Mouse (Mus musculus) megakaryocyte, embryonic 14.5 days (primary cell): ENCODE measurements at regions not wholly inside any gene's neighbourhood (a gene's known extent, or its start where the extent isn't known, plus 50 kb on each side); places are given as distances from the start of the nearest gene placed in this dataset.

Experiments used
- H3K27me3 ChIP-seq: replicated peaks from 2 replicates; pipeline ENCODE3; 2012; ENCODE audit warnings: inconsistent platforms
- H3K36me3 ChIP-seq: replicated peaks from 2 replicates; pipeline ENCODE3; 2012; ENCODE audit warnings: low read length, inconsistent platforms, mixed read lengths
- H3K4me1 ChIP-seq: 2 replicates; pipeline ENCODE4 v1.6.1; 2012; ENCODE audit warnings: inconsistent platforms
- H3K4me3 ChIP-seq: replicated peaks from 2 replicates; pipeline ENCODE3; 2012; ENCODE audit warnings: moderate library complexity, mild to moderate bottlenecking, inconsistent platforms
- H3K9me3 ChIP-seq: 2 replicates; pipeline ENCODE4 v1.6.1; 2012; ENCODE audit warnings: inconsistent platforms
- FLI1 ChIP-seq: IDR thresholded peaks from 2 replicates; pipeline ENCODE4 v1.6.1; 2012; ENCODE audit warnings: low read length, inconsistent platforms, mixed read lengths
- GATA1 ChIP-seq: IDR thresholded peaks from 3 replicates; pipeline ENCODE4 v1.6.1; 2012; ENCODE audit warnings: mixed read lengths, low read length, inconsistent platforms, borderline replicate concordance

DNA sequence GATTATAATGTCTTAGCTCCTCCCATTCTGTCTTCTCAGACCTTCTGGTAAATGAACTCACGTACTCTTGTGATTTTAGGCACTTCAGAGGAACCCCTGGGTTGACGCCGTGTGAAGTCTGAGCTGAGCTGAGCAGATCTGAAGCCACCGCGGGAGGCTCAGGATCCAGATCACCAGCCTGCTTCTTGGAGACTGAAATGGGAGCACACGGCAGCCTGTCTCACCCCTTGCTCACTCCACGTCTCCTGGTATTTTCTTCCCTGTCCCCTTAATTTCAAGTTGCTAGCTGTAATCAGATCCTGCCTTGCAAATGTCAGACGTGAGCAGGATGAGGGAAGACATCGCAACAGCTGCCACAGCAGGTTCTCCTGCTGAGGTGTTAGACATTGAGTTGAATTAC lies 135.3 kb upstream of the Sgk1 start:
- Histone ChIP-seq H3K36me3 (no peaks in the 10 kb centered on the region), H3K9me3 (peaks cover 6% of the 10 kb centered on the region; the same call in 1 of the 2 replicates), H3K4me3 (no peak overlapping the region), H3K27me3 (peaks cover 6% of the 10 kb centered on the region), H3K4me1 (no peaks in the 10 kb centered on the region)
- TF ChIP-seq FLI1 (no peak), GATA1 (no peak)

- no peaks in the 10 kb centered on the region for H3K4me1 ChIP-seq
- H3K4me3 ChIP-seq, result no peak overlapping the region
- no peaks in the 10 kb centered on the region for H3K36me3 ChIP-seq
- H3K27me3 ChIP-seq, result peaks cover 4% of the 10 kb centered on the region
- peaks cover 6% of the 10 kb centered on the region; the same call in 1 of the 2 replicates for H3K9me3 ChIP-seq
- TF ChIP-seq GATA1 (no peak), FLI1 (no peak)
Observed at GRCm38 (mm10) chr10:21751326-21751725, 130.7 kb upstream of the Sgk1 start.

DNA sequence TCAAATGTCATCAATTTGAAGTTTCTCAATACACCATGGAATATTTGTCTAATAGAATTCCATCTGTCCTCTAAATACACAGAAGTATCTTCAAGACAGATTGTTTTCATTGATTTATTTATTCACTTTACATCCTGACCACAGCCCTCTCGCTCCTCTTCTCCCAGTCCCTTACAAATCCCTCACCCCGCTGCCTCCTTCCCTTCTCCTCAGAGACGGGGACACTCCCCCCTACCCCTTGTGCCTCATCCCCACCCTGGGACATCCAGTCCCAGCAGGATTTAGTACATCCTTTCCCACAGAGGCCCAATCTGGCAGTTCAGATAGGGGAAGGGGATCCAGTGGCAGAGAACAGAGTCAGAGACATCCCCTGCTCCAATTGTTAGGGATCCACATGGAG lies 129.6 kb upstream of the Sgk1 start:
- TF ChIP-seq GATA1 (no peak), FLI1 (no peak)
- H3K9me3 ChIP-seq, result 0 out of 2 replicates have a peak, but pooled peaks cover 3% of the 10 kb centered on the region
- no peaks in the 10 kb centered on the region for H3K4me1 ChIP-seq
- H3K36me3 ChIP-seq, result no peaks in the 10 kb centered on the region
- H3K4me3 ChIP-seq, result no peak overlapping the region
- H3K27me3 ChIP-seq, result peaks cover 1% of the 10 kb centered on the region

DNA sequence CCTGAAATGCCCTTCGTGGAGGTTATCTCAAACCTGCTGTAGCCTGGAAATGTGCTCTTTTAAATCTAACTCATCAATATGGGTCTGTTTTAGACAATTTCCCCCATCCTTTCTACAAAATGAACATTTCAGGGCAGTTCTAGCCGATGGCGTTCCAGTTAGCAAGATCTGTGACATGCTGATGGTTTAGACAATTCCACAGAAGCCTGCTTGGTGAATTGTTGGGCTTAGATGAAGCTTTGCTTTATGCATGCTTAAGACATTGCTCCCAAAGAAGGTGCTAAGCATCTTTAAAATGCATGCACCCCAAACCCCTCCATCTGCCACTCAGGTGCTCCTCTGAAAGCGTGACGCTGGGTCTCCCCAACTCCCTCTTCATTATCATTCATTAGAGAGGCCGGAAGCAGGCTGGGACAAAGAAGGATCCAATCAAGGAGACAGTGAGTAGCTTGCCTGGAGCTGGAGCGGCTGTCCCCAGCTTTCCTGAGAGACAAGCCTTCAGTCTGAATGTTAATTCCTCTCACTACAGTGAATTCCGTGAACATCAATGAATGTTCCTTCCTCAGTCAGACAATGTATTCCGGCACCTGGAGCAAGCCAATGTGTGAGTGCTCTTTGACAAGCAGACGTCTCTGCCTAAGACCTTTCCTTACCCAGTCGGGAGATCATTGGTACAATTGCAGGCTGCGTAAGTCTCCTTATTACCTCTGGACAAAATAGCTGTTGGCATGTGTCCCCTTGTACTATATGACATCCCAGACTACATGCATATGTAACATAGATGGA lies 127.0 kb upstream of the Sgk1 start:
- no peaks in the 10 kb centered on the region for H3K9me3 ChIP-seq
- TF ChIP-seq GATA1, result no peak
- no peak for TF ChIP-seq FLI1
- H3K36me3 ChIP-seq, result no peaks in the 10 kb centered on the region
- H3K27me3 ChIP-seq, result no peaks in the 10 kb centered on the region
- H3K4me1 ChIP-seq, result no peaks in the 10 kb centered on the region
- H3K4me3 ChIP-seq, result no peak overlapping the region

GRCm38 (mm10) chr10:21755717-21756116 lies 126.3 kb upstream of the Sgk1 start:
- no peak for TF ChIP-seq GATA1
- no peak for TF ChIP-seq FLI1
- Histone ChIP-seq H3K27me3 (no peaks in the 10 kb centered on the region), H3K9me3 (no peaks in the 10 kb centered on the region), H3K4me1 (no peaks in the 10 kb centered on the region), H3K4me3 (no peak overlapping the region), H3K36me3 (no peaks in the 10 kb centered on the region)

- Histone ChIP-seq H3K4me3 (no peak overlapping the region), H3K36me3 (no peaks in the 10 kb centered on the region), H3K4me1 (no peaks in the 10 kb centered on the region), H3K9me3 (no peaks in the 10 kb centered on the region), H3K27me3 (no peaks in the 10 kb centered on the region)
- TF ChIP-seq GATA1 (no peak), FLI1 (no peak)
Observed at GRCm38 (mm10) chr10:21756811-21757210, 125.2 kb upstream of the Sgk1 start.

DNA sequence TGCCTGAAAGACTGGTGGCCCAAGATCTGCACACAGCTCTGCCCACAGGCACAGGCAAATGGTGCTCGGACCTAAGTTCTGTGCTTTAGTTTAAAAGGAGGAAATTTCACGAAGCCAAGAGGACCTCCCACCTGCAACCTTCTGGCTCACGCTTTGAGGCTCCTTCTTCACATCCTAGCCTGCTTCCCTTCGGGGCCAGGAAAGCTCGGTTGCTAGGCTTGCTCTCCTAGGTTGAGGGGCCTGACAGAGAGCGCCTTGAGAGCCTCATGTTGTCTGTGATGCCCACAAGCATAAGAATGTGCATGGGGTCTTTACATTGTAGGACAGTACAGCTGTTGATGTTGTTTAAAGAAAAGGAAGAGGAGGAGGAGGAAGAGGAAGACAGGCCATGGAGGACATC lies 123.9 kb upstream of the Sgk1 start:
- Histone ChIP-seq H3K4me3 (no peak overlapping the region), H3K27me3 (no peaks in the 10 kb centered on the region), H3K4me1 (no peaks in the 10 kb centered on the region), H3K9me3 (no peaks in the 10 kb centered on the region), H3K36me3 (no peaks in the 10 kb centered on the region)
- no peak for TF ChIP-seq FLI1
- TF ChIP-seq GATA1, result no peak

DNA sequence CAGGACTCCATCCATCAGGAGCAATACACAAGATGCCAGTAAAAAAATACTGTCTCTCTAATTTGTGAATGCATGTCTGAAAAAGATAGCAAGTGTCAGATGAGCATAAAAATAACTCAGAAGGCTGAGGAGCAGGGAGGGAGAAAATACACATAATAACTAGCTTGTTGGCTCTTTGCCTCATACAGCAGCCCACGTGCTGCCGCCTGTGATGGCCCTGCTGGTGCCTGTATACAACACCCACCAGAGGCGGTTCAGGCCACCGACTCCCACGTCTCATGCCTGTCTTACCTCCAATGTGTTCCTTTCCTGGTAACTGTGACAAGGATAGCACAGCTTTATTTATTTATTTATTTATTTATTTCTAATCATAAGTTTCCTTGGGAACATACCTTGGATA lies 119.5 kb upstream of the Sgk1 start:
- no peaks in the 10 kb centered on the region for H3K4me1 ChIP-seq

DNA sequence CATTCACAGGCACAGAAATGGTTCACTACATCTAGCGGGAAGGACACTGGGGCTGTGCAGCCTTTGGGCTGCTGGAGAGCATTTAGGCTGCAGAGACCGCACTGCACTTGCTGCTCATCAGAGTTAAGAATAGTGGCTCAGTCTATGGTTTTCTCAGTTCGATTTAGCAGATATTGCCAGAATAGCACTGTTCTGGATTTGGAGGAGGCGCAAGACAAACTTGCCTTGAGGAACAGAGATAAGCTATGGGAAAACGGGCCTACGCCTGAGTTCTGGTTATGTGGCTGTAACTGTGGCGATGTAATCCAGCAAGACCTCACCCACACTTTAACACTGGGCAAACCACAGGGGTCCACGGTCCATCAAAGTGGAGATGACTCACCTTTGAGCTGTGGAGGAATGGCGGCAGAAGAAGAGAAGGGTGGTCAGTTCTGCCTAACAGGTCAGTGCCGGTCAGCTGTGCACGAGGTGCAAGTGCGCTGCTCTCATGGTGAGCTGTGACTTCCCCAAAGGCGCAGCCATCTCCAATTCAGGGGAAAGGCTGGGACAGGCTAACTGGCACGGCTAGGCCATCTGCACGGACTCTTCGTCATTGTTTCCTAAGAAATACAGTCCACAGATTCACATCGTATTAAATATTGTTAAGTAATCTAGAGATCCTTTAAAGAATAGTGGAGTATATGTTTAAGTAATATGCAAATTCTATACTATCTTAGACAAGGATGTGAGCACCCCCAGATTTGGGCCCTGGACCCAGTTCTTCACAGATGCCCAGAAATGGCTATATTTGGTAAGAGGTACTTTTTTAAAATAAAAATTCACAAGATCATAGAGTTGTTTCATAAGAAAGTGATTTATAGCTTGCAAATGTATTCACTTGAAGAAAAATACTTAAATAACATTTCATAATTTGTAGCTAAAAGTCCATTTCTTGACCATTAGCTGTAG lies 118.7 kb upstream of the Sgk1 start:
- H3K27me3 ChIP-seq, result no peaks in the 10 kb centered on the region
- H3K4me1 ChIP-seq, result no peaks in the 10 kb centered on the region
- peak overlapping the region; percentile 33 for H3K4me3 ChIP-seq
- TF ChIP-seq FLI1 (no peak), GATA1 (no peak)
- H3K36me3 ChIP-seq, result no peaks in the 10 kb centered on the region
- no peaks in the 10 kb centered on the region for H3K9me3 ChIP-seq

More for the DNA sequence above, 119.5 kb upstream of the Sgk1 start:
- TF ChIP-seq FLI1, result no peak
- no peak for TF ChIP-seq GATA1
- Histone ChIP-seq H3K27me3 (no peaks in the 10 kb centered on the region), H3K9me3 (no peaks in the 10 kb centered on the region), H3K4me3 (no peak overlapping the region), H3K36me3 (no peaks in the 10 kb centered on the region)

DNA sequence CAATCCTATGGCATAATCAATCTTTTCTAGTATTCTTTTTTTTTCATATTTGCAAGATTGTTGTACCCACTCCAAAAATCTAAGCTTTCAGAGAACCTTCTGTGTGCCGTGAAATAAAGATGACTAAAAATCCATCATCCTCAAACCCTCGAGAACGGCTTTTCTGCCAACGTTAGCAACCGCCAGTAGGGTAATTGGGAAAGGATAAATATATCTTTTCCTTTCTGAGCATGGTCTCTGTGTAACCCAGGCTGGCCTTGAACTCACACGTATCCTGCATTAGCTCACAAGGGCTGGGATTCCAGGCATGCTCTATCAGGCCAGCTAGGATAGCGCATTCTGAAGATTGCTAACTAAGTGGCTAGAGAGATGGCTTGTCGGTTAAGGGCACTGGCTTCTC lies 117.9 kb upstream of the Sgk1 start:
- Histone ChIP-seq H3K4me1 (no peaks in the 10 kb centered on the region), H3K36me3 (no peaks in the 10 kb centered on the region), H3K27me3 (no peaks in the 10 kb centered on the region), H3K4me3 (no peak overlapping the region), H3K9me3 (no peaks in the 10 kb centered on the region)
- TF ChIP-seq GATA1, result no peak
- TF ChIP-seq FLI1, result no peak
